Comparison of ENCODE assay signal across 7 mouse cellular contexts in the genomic region with DNA sequence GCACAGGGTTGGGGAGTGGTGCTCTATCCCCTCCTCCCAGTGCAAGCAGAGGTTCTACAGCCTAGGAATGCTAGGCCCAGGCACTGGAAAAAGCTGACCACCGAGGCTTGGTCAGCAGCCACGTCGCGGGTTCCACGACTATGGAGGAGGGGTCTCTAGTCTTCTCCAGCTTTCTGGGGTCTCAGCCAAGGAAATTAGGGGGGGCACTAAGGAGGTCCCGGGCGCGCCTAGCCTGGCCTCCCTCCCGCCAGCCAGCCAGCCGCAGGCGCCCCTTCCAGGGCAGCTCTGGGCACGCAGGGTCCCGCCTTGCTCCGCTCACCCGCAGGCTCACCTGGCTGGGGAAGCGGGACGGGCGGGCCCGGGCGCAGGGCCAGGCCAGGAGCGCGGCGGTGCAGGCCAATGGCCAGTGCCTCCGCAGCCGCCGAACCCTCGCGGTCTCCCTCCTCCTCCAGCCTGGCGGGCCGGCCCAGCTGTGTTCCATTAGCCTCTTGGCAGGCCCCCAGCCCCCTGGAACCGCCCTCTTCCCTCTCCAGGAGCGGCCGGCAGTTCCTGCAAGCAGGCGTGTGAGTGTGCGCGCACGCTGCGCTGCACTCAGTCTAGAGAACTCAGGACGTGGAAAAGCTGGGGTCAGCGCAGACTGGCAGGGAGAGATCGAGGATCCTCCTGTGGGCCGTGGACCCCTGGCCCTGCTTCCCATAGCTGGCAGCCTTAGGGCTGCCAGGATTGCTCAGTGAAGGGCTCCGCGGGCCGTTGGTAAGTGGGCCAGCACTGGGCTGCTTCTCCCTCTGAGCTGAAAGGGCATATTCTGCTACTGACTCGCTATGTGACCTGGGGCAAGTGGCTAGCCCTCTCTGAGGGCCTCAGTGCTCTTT. TPM values are rescaled to one million over a fixed set of nuclear protein-coding genes. Genes with fewer than 3 reads are reported as not detected.
DNase-seq lines count a peak whose midpoint lies in the region; ATAC-seq and TF ChIP-seq lines count a peak whose summit lies in the region.

A gene (plus strand): TSS at position 510 of the 872 bp plus-strand sequence.

- peak; percentile 96 for TF ChIP-seq POLR2A in embryonic fibroblast, embryonic 13.5 days (IDR thresholded peaks at IDR 0.05; ENCODE audit: low read depth, low read length)
- TF ChIP-seq POLR2A in kidney, adult 2 months (IDR thresholded peaks at IDR 0.05; ENCODE audit: low read depth, low read length) = no peak
- TF ChIP-seq POLR2A in limb, embryonic 14.5 days (IDR thresholded peaks at IDR 0.05; ENCODE audit: borderline replicate concordance, extremely low read depth, insufficient read depth, insufficient read length) = peak; percentile 74; the same call in 1 of the 2 replicates
- no peak for TF ChIP-seq POLR2A in testis, adult 2 months (IDR thresholded peaks at IDR 0.05; ENCODE audit: control insufficient read depth, low read depth, low read length)

- DNase-seq in heart, adult 9 months (ENCODE audit: low spot score in 2 of 2) = peak; percentile 89 to 92
- DNase-seq in kidney, adult 2 months = peak; percentile 97
- peak; percentile 96 for DNase-seq in limb, embryonic 14.5 days (ENCODE audit: low spot score)
- peak; percentile 85 for DNase-seq in midbrain, postnatal 0 days (ENCODE audit: low spot score)

- H3K4me3 ChIP-seq in embryonic fibroblast, embryonic 13.5 days (ENCODE audit: insufficient read depth, low read length) = peak within 1 kb of the TSS; percentile 64
- peak within 1 kb of the TSS; percentile 49 for H3K4me3 ChIP-seq in kidney, adult 2 months (ENCODE audit: insufficient read depth, low read depth, low read length)
- peak within 1 kb of the TSS; percentile 52 for H3K4me3 ChIP-seq in limb, embryonic 14.5 days (replicated peaks; ENCODE audit: low read length)
- peak within 1 kb of the TSS; percentile 35 for H3K4me3 ChIP-seq in midbrain, postnatal 0 days (ENCODE audit: low read depth, low read length)
- H3K4me3 ChIP-seq in testis, adult 2 months (ENCODE audit: control insufficient read depth, low read depth, low read length) = peak within 1 kb of the TSS; percentile 41

- ATAC-seq in cerebellum, adult (ENCODE audit: insufficient number of reproducible peaks, low FRiP score, low TSS enrichment) = 0 out of 2 replicates have a peak, but pooled peaks have one; percentile 52
- ATAC-seq in limb, embryonic 14.5 days (ENCODE audit: low FRiP score, low read depth) = peak; percentile 93
- peak; percentile 69 for ATAC-seq in midbrain, postnatal 0 days (ENCODE audit: low FRiP score)

- peak within 1 kb of the TSS; percentile 74 for H3K9ac ChIP-seq in limb, embryonic 14.5 days (ENCODE audit: low read depth, low read length, severe bottlenecking)
- H3K9ac ChIP-seq in midbrain, postnatal 0 days (replicated peaks; ENCODE audit: low read length, poor library complexity, severe bottlenecking) = peak within 1 kb of the TSS; percentile 58

- WGBS in kidney, adult 2 months = under 1% methylated on average over 45 of the region's 46 CpGs
- WGBS in limb, embryonic 14.5 days = under 1% methylated on average over 35 of the region's 46 CpGs
- WGBS in midbrain, postnatal 0 days = 2% methylated on average over 43 of the region's 46 CpGs

- H3K4me2 ChIP-seq in limb, embryonic 14.5 days (replicated peaks; ENCODE audit: low read depth, low read length, severe bottlenecking) = peak within 1 kb of the TSS; percentile 86
- peak within 1 kb of the TSS; percentile 65 for H3K4me2 ChIP-seq in midbrain, postnatal 0 days (ENCODE audit: low read depth, low read length, poor library complexity, severe bottlenecking)

- H3K36me3 ChIP-seq in kidney, adult 2 months (ENCODE audit: control insufficient read depth, insufficient read depth, low read length) = no peaks in the 10 kb centered on the region
- peaks cover 13% of the 10 kb centered on the region for H3K36me3 ChIP-seq in limb, embryonic 14.5 days (ENCODE audit: control insufficient read depth, insufficient read depth, low read length)
- no peaks in the 10 kb centered on the region for H3K36me3 ChIP-seq in midbrain, postnatal 0 days (ENCODE audit: insufficient read depth, low read length)
- no peaks in the 10 kb centered on the region for H3K36me3 ChIP-seq in testis, adult 2 months (ENCODE audit: control insufficient read depth, insufficient read depth, low read length)

- H3K4me1 ChIP-seq in embryonic fibroblast, embryonic 13.5 days (ENCODE audit: control insufficient read depth, insufficient read depth, low read length) = peaks cover 21% of the 10 kb centered on the region
- H3K4me1 ChIP-seq in kidney, adult 2 months (ENCODE audit: control insufficient read depth, insufficient read depth, low read length) = no peaks in the 10 kb centered on the region
- peaks cover 73% of the 10 kb centered on the region for H3K4me1 ChIP-seq in limb, embryonic 14.5 days (ENCODE audit: control insufficient read depth, insufficient read depth, low read length)
- peaks cover 9% of the 10 kb centered on the region; the same call in 1 of the 2 replicates for H3K4me1 ChIP-seq in midbrain, postnatal 0 days (ENCODE audit: insufficient read depth, low read length)
- H3K4me1 ChIP-seq in testis, adult 2 months (ENCODE audit: control insufficient read depth, insufficient read depth, low read length) = peaks cover 11% of the 10 kb centered on the region

- H3K27ac ChIP-seq in embryonic fibroblast, embryonic 13.5 days (ENCODE audit: insufficient read depth, low read length) = peak within 1 kb of the TSS; percentile 89
- H3K27ac ChIP-seq in kidney, adult 2 months (ENCODE audit: insufficient read depth, low read depth, low read length) = peak within 1 kb of the TSS; percentile 47; the same call in 1 of the 2 replicates
- peak within 1 kb of the TSS; percentile 95 for H3K27ac ChIP-seq in limb, embryonic 14.5 days (replicated peaks; ENCODE audit: low read depth, low read length)
- peak within 1 kb of the TSS; percentile 59; the same call in 1 of the 2 replicates for H3K27ac ChIP-seq in midbrain, postnatal 0 days (ENCODE audit: low read depth, low read length)
- H3K27ac ChIP-seq in testis, adult 2 months (ENCODE audit: control insufficient read depth, insufficient read depth, low read depth, low read length) = no peak within 1 kb of the TSS

- H3K9me3 ChIP-seq in limb, embryonic 14.5 days (ENCODE audit: control insufficient read depth, low read length) = no peaks in the 10 kb centered on the region
- no peaks in the 10 kb centered on the region for H3K9me3 ChIP-seq in midbrain, postnatal 0 days (ENCODE audit: low read length)

- no peak for TF ChIP-seq CTCF in embryonic fibroblast, embryonic 13.5 days (IDR thresholded peaks at IDR 0.05; ENCODE audit: borderline replicate concordance, insufficient read depth, low read length)
- no peak for TF ChIP-seq CTCF in kidney, adult 2 months (conservative IDR thresholded peaks at IDR 0.05; ENCODE audit: insufficient read depth, insufficient read length, low read depth, low read length)
- no peak for TF ChIP-seq CTCF in midbrain, postnatal 0 days (IDR thresholded peaks at IDR 0.05)
- TF ChIP-seq CTCF in testis, adult 2 months (IDR thresholded peaks at IDR 0.05; ENCODE audit: control insufficient read depth, insufficient read depth, insufficient replicate concordance, low read depth, low read length) = no peak

- no peaks in the 10 kb centered on the region for H3K27me3 ChIP-seq in kidney, adult 2 months (replicated peaks; ENCODE audit: control insufficient read depth, insufficient read depth, low read length)
- no peaks in the 10 kb centered on the region for H3K27me3 ChIP-seq in limb, embryonic 14.5 days (ENCODE audit: control insufficient read depth, insufficient read depth, low read length)
- no peaks in the 10 kb centered on the region for H3K27me3 ChIP-seq in midbrain, postnatal 0 days (ENCODE audit: insufficient read depth, low read length)
- no peaks in the 10 kb centered on the region for H3K27me3 ChIP-seq in testis, adult 2 months (ENCODE audit: control insufficient read depth, insufficient read depth, low read length)

RNA-seq across cellular contexts. Expression of the gene that starts here (rescaled TPM):
- 133 and 156 TPM in 2 replicates for polyA plus RNA-seq in embryonic fibroblast, embryonic 13.5 days (2011; ENCODE audit: insufficient read length, low read depth, missing spikeins)
- polyA plus RNA-seq in kidney, adult 2 months (2012; rRNA removed) = 12.7 and 15.4 TPM in 2 replicates
- polyA plus RNA-seq in limb, embryonic 14.5 days (2012; rRNA removed) = 254 and 284 TPM in 2 replicates
- 153 TPM in 2 replicates for polyA plus RNA-seq in limb, embryonic 14.5 days (2014; fragmentation: Nextera tagmentation; extraction: Ambion mirVana)
- 31.1 and 43.9 TPM in 2 replicates for total RNA-seq in midbrain, postnatal 0 days (2014; rRNA removed)
- polyA plus RNA-seq in midbrain, postnatal 0 days (2015; fragmentation: Nextera tagmentation; extraction: Ambion mirVana) = 12.5 and 13.8 TPM in 2 replicates
- 111 and 116 TPM in 2 replicates for polyA plus RNA-seq in testis, adult 2 months (2012; rRNA removed)

Comparison
In these comparisons a context has a peak if more than half of its experiments do, and no peak if none do; other contexts are left out.
1. POLR2A ChIP-seq: peak in embryonic fibroblast, embryonic 13.5 days (single experiment) and limb, embryonic 14.5 days (single experiment); none in kidney, adult 2 months (single experiment) and testis, adult 2 months (single experiment).
2. Peak in every context shown above with its lines, with median percentiles within 50 percentile points of each other: ATAC-seq, H3K4me3 ChIP-seq and DNase-seq.